Comparison of ENCODE assay signal across 1 mouse cellular context in genomic region chr6:72346261-72346660, GRCm38 (mm10).
TF ChIP-seq lines count a peak whose summit lies in the region.

No protein-coding gene starts in this region.

TF ChIP-seq in MEL, 35 proteins besides CTCF, POLR2A, EP300 and RAD21 (continued from another document):
- no peak for TF ChIP-seq ZC3H11A (IDR thresholded peaks at IDR 0.05; ENCODE audit: low read depth, low read length)
- TF ChIP-seq KAT2A (conservative IDR thresholded peaks at IDR 0.05; ENCODE audit: low read depth, low read length), result no peak
- TF ChIP-seq TCF12 (IDR thresholded peaks at IDR 0.05; ENCODE audit: low read depth, low read length), result no peak
- TF ChIP-seq NRF1 (IDR thresholded peaks at IDR 0.05; ENCODE audit: insufficient read depth, low read depth, low read length, poor library complexity, severe bottlenecking), result no peak
- no peak for TF ChIP-seq MYB (IDR thresholded peaks at IDR 0.05; ENCODE audit: low read depth, low read length)
- no peak for TF ChIP-seq ZMIZ1 (IDR thresholded peaks at IDR 0.05; ENCODE audit: low read depth, low read length)
- TF ChIP-seq USF1 (IDR thresholded peaks at IDR 0.05; ENCODE audit: low read depth, low read length), result no peak
- TF ChIP-seq BHLHE40 (IDR thresholded peaks at IDR 0.05; ENCODE audit: borderline replicate concordance, low read depth, low read length), result no peak
- TF ChIP-seq ZNF384 (IDR thresholded peaks at IDR 0.05; ENCODE audit: low read depth, low read length), result no peak
- no peak for TF ChIP-seq MYC (IDR thresholded peaks at IDR 0.05; ENCODE audit: low read depth, low read length)
- peak; percentile 39 for TF ChIP-seq TAL1 (IDR thresholded peaks at IDR 0.05; ENCODE audit: low read length)
- no peak for TF ChIP-seq MAZ (IDR thresholded peaks at IDR 0.05; ENCODE audit: low read depth, low read length)
- TF ChIP-seq JUND (IDR thresholded peaks at IDR 0.05; ENCODE audit: low read depth, low read length), result no peak; the same call in 1 of the 2 replicates
- no peak for TF ChIP-seq GATA1 (IDR thresholded peaks at IDR 0.05; ENCODE audit: low read depth, low read length)
- no peak for TF ChIP-seq ETS1 (IDR thresholded peaks at IDR 0.05; ENCODE audit: low read depth, low read length)
- no peak for TF ChIP-seq MEF2A (IDR thresholded peaks at IDR 0.05; ENCODE audit: extremely low read depth, insufficient replicate concordance, low read depth, low read length, poor library complexity, severe bottlenecking)
- TF ChIP-seq CHD1 (IDR thresholded peaks at IDR 0.05; ENCODE audit: low read depth, low read length), result no peak
- no peak for TF ChIP-seq TBP (IDR thresholded peaks at IDR 0.05; ENCODE audit: low read depth, low read length)
- TF ChIP-seq NELFE (IDR thresholded peaks at IDR 0.05; ENCODE audit: low read depth, low read length), result no peak
